10 mouse cellular contexts compared by ENCODE assay signal in genomic region chr3:97627893-97628292, GRCm38 (mm10). TPM values are rescaled to one million over a fixed set of nuclear protein-coding genes. Genes with fewer than 3 reads are reported as not detected.
DNase-seq lines count a peak whose midpoint lies in the region; ATAC-seq and TF ChIP-seq lines count a peak whose summit lies in the region.
"Had no signal": no experiment of that assay in that cellular context is flagged by ENCODE, and none has a peak within 500 bp of the region (broad histone marks: within the 10 kb centered on the region; RNA-seq: fewer than 3 reads in every experiment).

No protein-coding gene starts in this region.

- 71% methylated on average over 7 of the region's 7 CpGs for WGBS in heart, embryonic 11.5 days (ENCODE audit: insufficient replicate concordance)
- 83% methylated on average over 7 of the region's 7 CpGs for WGBS in neural tube, embryonic 13.5 days
- 76% methylated on average over 7 of the region's 7 CpGs for WGBS in limb, embryonic 14.5 days
- 57% methylated on average over 7 of the region's 7 CpGs for WGBS in stomach, postnatal 0 days

- no peak for DNase-seq in heart, postnatal 4 days
- no peak for DNase-seq in neural tube, embryonic 10.5 days (ENCODE audit: extremely low spot score, low spot score)
- DNase-seq in limb, embryonic 14.5 days (ENCODE audit: low spot score), result no peak
- no peak for DNase-seq in stomach, postnatal 0 days (ENCODE audit: low spot score)
- no peak for DNase-seq in gastrocnemius, adult 18-20 months (ENCODE audit: low spot score)
- DNase-seq in right cerebral cortex, postnatal 4 days, result no peak

- no peaks in the 10 kb centered on the region for H3K9me3 ChIP-seq in heart, embryonic 11.5 days (replicated peaks; ENCODE audit: control insufficient read depth, low read length)
- H3K9me3 ChIP-seq in neural tube, embryonic 13.5 days, result no peaks in the 10 kb centered on the region
- no peaks in the 10 kb centered on the region for H3K9me3 ChIP-seq in limb, embryonic 14.5 days (ENCODE audit: control insufficient read depth, low read length)
- no peaks in the 10 kb centered on the region for H3K9me3 ChIP-seq in stomach, postnatal 0 days (ENCODE audit: control insufficient read depth, low read length)

- peak overlapping the region; percentile 57 for H3K4me3 ChIP-seq in heart, embryonic 11.5 days (ENCODE audit: low read depth, low read length)
- H3K4me3 ChIP-seq in neural tube, embryonic 13.5 days, result no peak overlapping the region
- peak overlapping the region; percentile 38; the same call in 1 of the 2 replicates for H3K4me3 ChIP-seq in limb, embryonic 14.5 days (replicated peaks; ENCODE audit: low read length)
- H3K4me3 ChIP-seq in stomach, postnatal 0 days (ENCODE audit: low read depth, low read length), result peak overlapping the region; percentile 46

- no peak for TF ChIP-seq EP300 in stomach, postnatal 0 days (optimal IDR thresholded peaks at IDR 0.05)

- no peaks in the 10 kb centered on the region for H3K4me1 ChIP-seq in heart, embryonic 11.5 days (ENCODE audit: control insufficient read depth, insufficient read depth, low read length)
- H3K4me1 ChIP-seq in neural tube, embryonic 13.5 days (replicated peaks), result peaks cover 6% of the 10 kb centered on the region
- no peaks in the 10 kb centered on the region for H3K4me1 ChIP-seq in limb, embryonic 14.5 days (ENCODE audit: control insufficient read depth, insufficient read depth, low read length)
- H3K4me1 ChIP-seq in stomach, postnatal 0 days (replicated peaks; ENCODE audit: control insufficient read depth, insufficient read depth), result 0 out of 2 replicates have a peak, but pooled peaks cover 2% of the 10 kb centered on the region

- H3K4me2 ChIP-seq in heart, embryonic 11.5 days, result peak overlapping the region; percentile 66
- H3K4me2 ChIP-seq in neural tube, embryonic 13.5 days, result peak overlapping the region; percentile 51; the same call in 1 of the 2 replicates
- H3K4me2 ChIP-seq in limb, embryonic 14.5 days (replicated peaks; ENCODE audit: low read depth, low read length, severe bottlenecking), result peak overlapping the region; percentile 52; the same call in 1 of the 2 replicates
- H3K4me2 ChIP-seq in stomach, postnatal 0 days (replicated peaks; ENCODE audit: low read depth), result peak overlapping the region; percentile 54

- TF ChIP-seq CTCF in stomach, postnatal 0 days (IDR thresholded peaks at IDR 0.05; ENCODE audit: low read depth), result no peak

- H3K36me3 ChIP-seq in heart, embryonic 11.5 days (ENCODE audit: control insufficient read depth, insufficient read depth, low read length), result no peaks in the 10 kb centered on the region
- no peaks in the 10 kb centered on the region for H3K36me3 ChIP-seq in neural tube, embryonic 13.5 days
- no peaks in the 10 kb centered on the region for H3K36me3 ChIP-seq in limb, embryonic 14.5 days (ENCODE audit: control insufficient read depth, insufficient read depth, low read length)
- H3K36me3 ChIP-seq in stomach, postnatal 0 days (ENCODE audit: control insufficient read depth, insufficient read depth, low read length), result no peaks in the 10 kb centered on the region

- H3K27ac ChIP-seq in heart, embryonic 11.5 days (ENCODE audit: low read depth, low read length), result no peak overlapping the region
- H3K27ac ChIP-seq in neural tube, embryonic 13.5 days (replicated peaks), result no peak overlapping the region
- no peak overlapping the region for H3K27ac ChIP-seq in limb, embryonic 14.5 days (replicated peaks; ENCODE audit: low read depth, low read length)
- H3K27ac ChIP-seq in stomach, postnatal 0 days (replicated peaks), result peak overlapping the region; percentile 63

- no peaks in the 10 kb centered on the region for H3K27me3 ChIP-seq in heart, embryonic 11.5 days (ENCODE audit: control insufficient read depth, insufficient read depth, low read length)
- peaks cover 4% of the 10 kb centered on the region; the same call in 1 of the 2 replicates for H3K27me3 ChIP-seq in neural tube, embryonic 13.5 days
- H3K27me3 ChIP-seq in limb, embryonic 14.5 days (ENCODE audit: control insufficient read depth, insufficient read depth, low read length), result no peaks in the 10 kb centered on the region
- no peaks in the 10 kb centered on the region for H3K27me3 ChIP-seq in stomach, postnatal 0 days (ENCODE audit: control insufficient read depth, insufficient read depth, low read length)

- no peak overlapping the region; the same call in 1 of the 2 replicates for H3K9ac ChIP-seq in heart, embryonic 11.5 days (ENCODE audit: low read depth, low read length)
- H3K9ac ChIP-seq in neural tube, embryonic 13.5 days, result no peak overlapping the region
- H3K9ac ChIP-seq in limb, embryonic 14.5 days (ENCODE audit: low read depth, low read length, severe bottlenecking), result no peak overlapping the region
- no peak overlapping the region for H3K9ac ChIP-seq in stomach, postnatal 0 days (ENCODE audit: low read length)

- TF ChIP-seq POLR2A in limb, embryonic 14.5 days (IDR thresholded peaks at IDR 0.05; ENCODE audit: borderline replicate concordance, extremely low read depth, insufficient read depth, insufficient read length), result no peak

- no peak for ATAC-seq in heart, embryonic 11.5 days (replicated peaks; ENCODE audit: insufficient number of reproducible peaks, low FRiP score, low TSS enrichment)
- ATAC-seq in neural tube, embryonic 13.5 days (ENCODE audit: low read depth), result no peak
- no peak for ATAC-seq in limb, embryonic 14.5 days (ENCODE audit: low FRiP score, low read depth)
- peak; percentile 81 for ATAC-seq in stomach, postnatal 0 days (ENCODE audit: low FRiP score, low TSS enrichment)

RNA-seq across cellular contexts. Expression of gene Fmo5, which starts 0.7 kb away (rescaled TPM):
- polyA plus RNA-seq in heart, embryonic 11.5 days (2014; fragmentation: Nextera tagmentation; extraction: Ambion mirVana), result 2.8 and 3.1 TPM in 2 replicates
- total RNA-seq in heart, postnatal 4 days (2021), result 1 to 10 TPM; 4.9 TPM
- 0.34 and 1.2 TPM in 2 replicates for polyA plus RNA-seq in neural tube, embryonic 13.5 days (2015; fragmentation: Nextera tagmentation; extraction: Ambion mirVana)
- polyA plus RNA-seq in limb, embryonic 14.5 days (2012; rRNA removed), result 2.2 and 2.3 TPM in 2 replicates
- 2.8 TPM in 2 replicates for polyA plus RNA-seq in limb, embryonic 14.5 days (2014; fragmentation: Nextera tagmentation; extraction: Ambion mirVana)
- polyA plus RNA-seq in stomach, postnatal 0 days (2015; fragmentation: Nextera tagmentation; extraction: Ambion mirVana), result 26.4 and 31.8 TPM in 2 replicates
- 1 to 10 TPM; 5.7 to 6.5 TPM for total RNA-seq in gastrocnemius, adult 18-20 months (2021)

RNA-seq across cellular contexts. Expression of gene Chd1l, which starts 17.9 kb away (rescaled TPM):
- polyA plus RNA-seq in heart, embryonic 11.5 days (2014; fragmentation: Nextera tagmentation; extraction: Ambion mirVana), result 14.5 and 18.4 TPM in 2 replicates
- 10 to 100 TPM; 17.7 to 18.7 TPM for total RNA-seq in heart, postnatal 4 days (2021)
- polyA plus RNA-seq in neural tube, embryonic 13.5 days (2015; fragmentation: Nextera tagmentation; extraction: Ambion mirVana), result 6.3 and 7.2 TPM in 2 replicates
- 11.1 and 13.5 TPM in 2 replicates for polyA plus RNA-seq in limb, embryonic 14.5 days (2012; rRNA removed)
- 12.8 and 14.0 TPM in 2 replicates for polyA plus RNA-seq in limb, embryonic 14.5 days (2014; fragmentation: Nextera tagmentation; extraction: Ambion mirVana)
- polyA plus RNA-seq in stomach, postnatal 0 days (2015; fragmentation: Nextera tagmentation; extraction: Ambion mirVana), result 8.9 and 9.7 TPM in 2 replicates
- total RNA-seq in gastrocnemius, adult 18-20 months (2021), result 10 to 100 TPM; 11.0 to 11.1 TPM

RNA-seq across cellular contexts. Expression of gene Prkab2, which starts 30.1 kb away (rescaled TPM):
- polyA plus RNA-seq in heart, embryonic 11.5 days (2014; fragmentation: Nextera tagmentation; extraction: Ambion mirVana), result 16.0 and 23.3 TPM in 2 replicates
- total RNA-seq in heart, postnatal 4 days (2021), result 10 to 100 TPM; 17.0 to 18.5 TPM
- 11.6 and 11.9 TPM in 2 replicates for polyA plus RNA-seq in neural tube, embryonic 13.5 days (2015; fragmentation: Nextera tagmentation; extraction: Ambion mirVana)
- 15.4 and 15.6 TPM in 2 replicates for polyA plus RNA-seq in limb, embryonic 14.5 days (2012; rRNA removed)
- 7.2 and 7.6 TPM in 2 replicates for polyA plus RNA-seq in limb, embryonic 14.5 days (2014; fragmentation: Nextera tagmentation; extraction: Ambion mirVana)
- polyA plus RNA-seq in stomach, postnatal 0 days (2015; fragmentation: Nextera tagmentation; extraction: Ambion mirVana), result 4.8 and 5.6 TPM in 2 replicates
- 100 to 1,000 TPM; 192 to 194 TPM for total RNA-seq in gastrocnemius, adult 18-20 months (2021)

RNA-seq across cellular contexts. Expression of gene Gm17651, which starts 46.6 kb away (rescaled TPM):
- not detected in 2 replicates for polyA plus RNA-seq in heart, embryonic 11.5 days (2014; fragmentation: Nextera tagmentation; extraction: Ambion mirVana)
- total RNA-seq in heart, postnatal 4 days (2021), result not detected
- not detected in 2 replicates for polyA plus RNA-seq in neural tube, embryonic 13.5 days (2015; fragmentation: Nextera tagmentation; extraction: Ambion mirVana)
- polyA plus RNA-seq in limb, embryonic 14.5 days (2012; rRNA removed), result not detected in 2 replicates
- not detected in 2 replicates for polyA plus RNA-seq in limb, embryonic 14.5 days (2014; fragmentation: Nextera tagmentation; extraction: Ambion mirVana)
- not detected in 2 replicates for polyA plus RNA-seq in stomach, postnatal 0 days (2015; fragmentation: Nextera tagmentation; extraction: Ambion mirVana)
- total RNA-seq in gastrocnemius, adult 18-20 months (2021), result not detected
- polyA plus RNA-seq: hindbrain, embryonic 11.5 days; thymus, adult 2 months had no signal
